Mouse (Mus musculus): ENCODE data around the gene Bloc1s2. TPM values are rescaled to one million over a fixed set of nuclear protein-coding genes. Genes with fewer than 3 reads are reported as not detected.

Gene Bloc1s2
- polyA plus RNA-seq, 1 experiment = 44.8 TPM

GRCm38 (mm10) chr19:44146951-44147350 lies 705 bp upstream of the Bloc1s2 start:
- peaks cover 16% of the 10 kb centered on the region for H3K4me1 ChIP-seq (ENCODE audit: control insufficient read depth, insufficient read depth, low read length)
- TF ChIP-seq POLR2A (IDR thresholded peaks at IDR 0.05; ENCODE audit: control insufficient read depth, low read depth, low read length) (no peak), CTCF (IDR thresholded peaks at IDR 0.05; ENCODE audit: control insufficient read depth, insufficient read depth, insufficient replicate concordance, low read depth, low read length) (no peak)
- H3K36me3 ChIP-seq (ENCODE audit: control insufficient read depth, insufficient read depth, low read length) = peaks cover 4% of the 10 kb centered on the region
- H3K4me3 ChIP-seq (ENCODE audit: control insufficient read depth, low read depth, low read length) = no peak overlapping the region
- no peak overlapping the region for H3K27ac ChIP-seq (ENCODE audit: control insufficient read depth, insufficient read depth, low read depth, low read length)
- H3K27me3 ChIP-seq (ENCODE audit: control insufficient read depth, insufficient read depth, low read length) = no peaks in the 10 kb centered on the region

- Histone ChIP-seq H3K36me3 (ENCODE audit: control insufficient read depth, insufficient read depth, low read length) (peaks cover 4% of the 10 kb centered on the region), H3K27ac (ENCODE audit: control insufficient read depth, insufficient read depth, low read depth, low read length) (peak overlapping the region; percentile 64), H3K27me3 (ENCODE audit: control insufficient read depth, insufficient read depth, low read length) (no peaks in the 10 kb centered on the region), H3K4me3 (ENCODE audit: control insufficient read depth, low read depth, low read length) (peak overlapping the region; percentile 85), H3K4me1 (ENCODE audit: control insufficient read depth, insufficient read depth, low read length) (peaks cover 16% of the 10 kb centered on the region)
- TF ChIP-seq CTCF (IDR thresholded peaks at IDR 0.05; ENCODE audit: control insufficient read depth, insufficient read depth, insufficient replicate concordance, low read depth, low read length) = no peak
- no peak for TF ChIP-seq POLR2A (IDR thresholded peaks at IDR 0.05; ENCODE audit: control insufficient read depth, low read depth, low read length)
Observed at GRCm38 (mm10) chr19:44146568-44146879, 278 bp upstream of the Bloc1s2 start.

- Histone ChIP-seq H3K27ac (ENCODE audit: control insufficient read depth, insufficient read depth, low read depth, low read length) (no peak overlapping the region), H3K27me3 (ENCODE audit: control insufficient read depth, insufficient read depth, low read length) (no peaks in the 10 kb centered on the region), H3K4me1 (ENCODE audit: control insufficient read depth, insufficient read depth, low read length) (peaks cover 16% of the 10 kb centered on the region), H3K4me3 (ENCODE audit: control insufficient read depth, low read depth, low read length) (no peak overlapping the region), H3K36me3 (ENCODE audit: control insufficient read depth, insufficient read depth, low read length) (peaks cover 6% of the 10 kb centered on the region)
- no peak for TF ChIP-seq POLR2A (IDR thresholded peaks at IDR 0.05; ENCODE audit: control insufficient read depth, low read depth, low read length)
- TF ChIP-seq CTCF (IDR thresholded peaks at IDR 0.05; ENCODE audit: control insufficient read depth, insufficient read depth, insufficient replicate concordance, low read depth, low read length) = no peak
Observed at GRCm38 (mm10) chr19:44144366-44144765, 1.9 kb downstream of the Bloc1s2 start.

GRCm38 (mm10) chr19:44135960-44136485 lies 10.2 kb downstream of the Bloc1s2 start:
- TF ChIP-seq CTCF (IDR thresholded peaks at IDR 0.05; ENCODE audit: control insufficient read depth, insufficient read depth, insufficient replicate concordance, low read depth, low read length) (no peak), POLR2A (IDR thresholded peaks at IDR 0.05; ENCODE audit: control insufficient read depth, low read depth, low read length) (no peak)
- H3K36me3 ChIP-seq (ENCODE audit: control insufficient read depth, insufficient read depth, low read length) = peaks cover 2% of the 10 kb centered on the region; the same call in 1 of the 2 replicates
- H3K4me3 ChIP-seq (ENCODE audit: control insufficient read depth, low read depth, low read length) = no peak overlapping the region
- no peaks in the 10 kb centered on the region for H3K27me3 ChIP-seq (ENCODE audit: control insufficient read depth, insufficient read depth, low read length)
- H3K4me1 ChIP-seq (ENCODE audit: control insufficient read depth, insufficient read depth, low read length) = no peaks in the 10 kb centered on the region
- H3K27ac ChIP-seq (ENCODE audit: control insufficient read depth, insufficient read depth, low read depth, low read length) = no peak overlapping the region

GRCm38 (mm10) chr19:44135072-44135959 lies 10.9 kb downstream of the Bloc1s2 start, which contains the start of gene Cwf19l1:
Gene Cwf19l1 (minus strand): TSS chr19:44135876.
- H3K4me1 ChIP-seq (ENCODE audit: control insufficient read depth, insufficient read depth, low read length) = no peaks in the 10 kb centered on the region
- H3K36me3 ChIP-seq (ENCODE audit: control insufficient read depth, insufficient read depth, low read length) = peaks cover 2% of the 10 kb centered on the region; the same call in 1 of the 2 replicates
- H3K4me3 ChIP-seq (ENCODE audit: control insufficient read depth, low read depth, low read length) = peak within 1 kb of the TSS; percentile 99
- TF ChIP-seq POLR2A (IDR thresholded peaks at IDR 0.05; ENCODE audit: control insufficient read depth, low read depth, low read length) = peak; percentile 68
- no peak for TF ChIP-seq CTCF (IDR thresholded peaks at IDR 0.05; ENCODE audit: control insufficient read depth, insufficient read depth, insufficient replicate concordance, low read depth, low read length)
- H3K27ac ChIP-seq (ENCODE audit: control insufficient read depth, insufficient read depth, low read depth, low read length) = peak within 1 kb of the TSS; percentile 89
- no peaks in the 10 kb centered on the region for H3K27me3 ChIP-seq (ENCODE audit: control insufficient read depth, insufficient read depth, low read length)

GRCm38 (mm10) chr19:44132917-44133316 lies 13.3 kb downstream of the Bloc1s2 start:
- H3K36me3 ChIP-seq (ENCODE audit: control insufficient read depth, insufficient read depth, low read length) = no peaks in the 10 kb centered on the region
- no peaks in the 10 kb centered on the region for H3K4me1 ChIP-seq (ENCODE audit: control insufficient read depth, insufficient read depth, low read length)
- TF ChIP-seq POLR2A (IDR thresholded peaks at IDR 0.05; ENCODE audit: control insufficient read depth, low read depth, low read length) (no peak), CTCF (IDR thresholded peaks at IDR 0.05; ENCODE audit: control insufficient read depth, insufficient read depth, insufficient replicate concordance, low read depth, low read length) (no peak)
- no peaks in the 10 kb centered on the region for H3K27me3 ChIP-seq (ENCODE audit: control insufficient read depth, insufficient read depth, low read length)
- no peak overlapping the region for H3K4me3 ChIP-seq (ENCODE audit: control insufficient read depth, low read depth, low read length)
- no peak overlapping the region for H3K27ac ChIP-seq (ENCODE audit: control insufficient read depth, insufficient read depth, low read depth, low read length)

- H3K27ac ChIP-seq (ENCODE audit: control insufficient read depth, insufficient read depth, low read depth, low read length) = no peak overlapping the region
- TF ChIP-seq POLR2A (IDR thresholded peaks at IDR 0.05; ENCODE audit: control insufficient read depth, low read depth, low read length) = no peak
- no peak for TF ChIP-seq CTCF (IDR thresholded peaks at IDR 0.05; ENCODE audit: control insufficient read depth, insufficient read depth, insufficient replicate concordance, low read depth, low read length)
- H3K36me3 ChIP-seq (ENCODE audit: control insufficient read depth, insufficient read depth, low read length) = peaks cover 2% of the 10 kb centered on the region
- no peaks in the 10 kb centered on the region for H3K4me1 ChIP-seq (ENCODE audit: control insufficient read depth, insufficient read depth, low read length)
- no peak overlapping the region for H3K4me3 ChIP-seq (ENCODE audit: control insufficient read depth, low read depth, low read length)
- H3K27me3 ChIP-seq (ENCODE audit: control insufficient read depth, insufficient read depth, low read length) = no peaks in the 10 kb centered on the region
Observed at GRCm38 (mm10) chr19:44128560-44128959, 17.7 kb downstream of the Bloc1s2 start.
